Mouse (Mus musculus): ENCODE measurements around the gene Sbk2. TPM values are rescaled to one million over a fixed set of nuclear protein-coding genes. Genes with fewer than 3 reads are reported as not detected.

The Sbk2 gene
- total RNA-seq, 2 experiments from 2014 or later = 4.2 to 11.6 TPM

GRCm38 (mm10) chr7:4923586-4924364, 40.4 kb downstream of the Sbk2 start:
- peak; percentile 56 to 67 for DNase-seq
- intact Hi-C loops (cut with DNase I) = loop anchor here (5.0 kb wide), 1 partner anchor 111 kb away; the partner anchor contains the start of gene Ube2s

GRCm38 (mm10) chr7:4922931-4923565, 41.2 kb downstream of the Sbk2 start:
- DNase-seq = no peak
- intact Hi-C loops (cut with DNase I) = loop anchor here (5.0 kb wide), 1 partner anchor 111 kb away; the partner anchor contains the start of gene Ube2s

GRCm38 (mm10) chr7:4922508-4922907, 41.7 kb downstream of the Sbk2 start:
- intact Hi-C loops (cut with DNase I) = loop anchor here (5.0 kb wide), 1 partner anchor 110 kb away; the partner anchor contains the start of gene Ube2s
- peak; percentile 51 to 75 for DNase-seq

- DNase-seq = no peak
- intact Hi-C loops (cut with DNase I) = loop anchor here (5.0 kb wide), 1 partner anchor 110 kb away; the partner anchor contains the start of gene Ube2s
Measured at GRCm38 (mm10) chr7:4921824-4922482, 42.3 kb downstream of the Sbk2 start, which contains the start of gene Nat14. Nat14 (plus strand) TSS chr7:4922028.

GRCm38 (mm10) chr7:4920976-4921823, 43.0 kb downstream of the Sbk2 start:
- peak in 1 of 2 experiments; percentile 42 for DNase-seq
- intact Hi-C loops (cut with DNase I) = loop anchor here (5.0 kb wide), 1 partner anchor 109 kb away; the partner anchor contains the start of gene Ube2s

GRCm38 (mm10) chr7:4920496-4920895, 43.7 kb downstream of the Sbk2 start:
- intact Hi-C loops (cut with DNase I) = loop anchor here (5.0 kb wide), 1 partner anchor 108 kb away; the partner anchor contains the start of gene Ube2s
- no peak for DNase-seq

GRCm38 (mm10) chr7:4919971-4920370, 44.2 kb downstream of the Sbk2 start:
- no peak for DNase-seq
- intact Hi-C loops (cut with DNase I) = loop anchor here (5.0 kb wide), 1 partner anchor 108 kb away; the partner anchor contains the start of gene Ube2s

- intact Hi-C loops (cut with DNase I) = no loop called here
- DNase-seq = no peak
Measured at GRCm38 (mm10) chr7:4919096-4919495, 45.1 kb downstream of the Sbk2 start.

- no peak for DNase-seq
- intact Hi-C loops (cut with DNase I) = no loop called here
Measured at GRCm38 (mm10) chr7:4918681-4919080, 45.5 kb downstream of the Sbk2 start.

DNA sequence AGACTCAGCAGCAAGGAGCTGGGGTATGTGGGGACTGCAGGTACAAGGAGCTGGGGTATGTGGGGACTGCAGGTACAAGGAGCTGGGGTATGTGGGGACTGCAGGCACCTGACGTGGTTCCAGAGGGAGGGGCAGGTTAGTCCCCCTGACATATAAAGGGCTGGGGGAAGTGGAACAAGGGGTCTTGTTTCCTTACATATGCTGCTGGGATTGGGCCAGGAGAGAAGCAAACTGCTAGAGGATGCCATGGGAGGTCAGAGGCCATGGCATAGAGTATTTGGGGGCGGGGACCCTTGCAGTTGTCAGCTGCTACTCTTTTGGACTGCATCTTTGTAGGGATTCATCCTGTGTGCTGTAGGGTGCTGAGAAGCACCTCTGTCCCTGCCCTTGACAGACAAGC, 46.7 kb downstream of the Sbk2 start:
- no peak for DNase-seq
- intact Hi-C loops (cut with DNase I) = no loop called here

DNA sequence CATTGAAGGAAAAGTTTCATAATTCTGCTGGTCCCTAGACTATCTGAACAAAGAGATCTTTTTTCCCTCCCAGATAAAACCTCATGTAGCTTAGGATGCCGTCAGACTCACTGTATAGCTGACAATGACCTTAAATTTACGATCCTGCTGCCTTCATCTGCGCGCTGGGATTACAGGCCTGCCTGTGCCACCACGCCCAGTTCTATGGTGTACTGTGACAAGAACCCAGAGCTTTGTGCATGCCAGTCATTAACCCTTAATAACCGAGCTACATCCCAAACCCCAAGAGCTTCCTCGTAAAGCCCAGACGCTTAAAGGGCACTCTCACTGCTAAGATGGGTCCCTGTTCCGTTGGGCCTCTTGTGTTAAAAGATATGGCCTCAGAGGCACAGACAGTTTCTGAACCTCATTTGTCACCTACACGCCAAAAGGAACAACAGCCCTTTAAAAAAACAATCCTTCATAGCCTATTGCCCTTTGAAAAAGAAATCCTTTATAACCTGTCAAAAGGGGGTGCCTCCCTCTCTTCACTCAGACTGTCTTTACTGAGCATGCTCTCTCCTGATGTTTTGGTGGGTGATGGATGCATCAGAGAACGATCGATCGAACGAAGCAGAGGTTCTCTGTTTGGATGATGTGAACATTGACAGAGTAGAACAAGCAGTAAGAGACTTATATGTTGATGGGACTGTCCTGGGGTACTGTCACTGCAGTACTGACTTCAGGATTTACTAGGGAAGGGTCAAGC, 48.4 kb downstream of the Sbk2 start:
- intact Hi-C loops (cut with DNase I) = no loop called here
- peak in 1 of 2 experiments; percentile 27 for DNase-seq

DNA sequence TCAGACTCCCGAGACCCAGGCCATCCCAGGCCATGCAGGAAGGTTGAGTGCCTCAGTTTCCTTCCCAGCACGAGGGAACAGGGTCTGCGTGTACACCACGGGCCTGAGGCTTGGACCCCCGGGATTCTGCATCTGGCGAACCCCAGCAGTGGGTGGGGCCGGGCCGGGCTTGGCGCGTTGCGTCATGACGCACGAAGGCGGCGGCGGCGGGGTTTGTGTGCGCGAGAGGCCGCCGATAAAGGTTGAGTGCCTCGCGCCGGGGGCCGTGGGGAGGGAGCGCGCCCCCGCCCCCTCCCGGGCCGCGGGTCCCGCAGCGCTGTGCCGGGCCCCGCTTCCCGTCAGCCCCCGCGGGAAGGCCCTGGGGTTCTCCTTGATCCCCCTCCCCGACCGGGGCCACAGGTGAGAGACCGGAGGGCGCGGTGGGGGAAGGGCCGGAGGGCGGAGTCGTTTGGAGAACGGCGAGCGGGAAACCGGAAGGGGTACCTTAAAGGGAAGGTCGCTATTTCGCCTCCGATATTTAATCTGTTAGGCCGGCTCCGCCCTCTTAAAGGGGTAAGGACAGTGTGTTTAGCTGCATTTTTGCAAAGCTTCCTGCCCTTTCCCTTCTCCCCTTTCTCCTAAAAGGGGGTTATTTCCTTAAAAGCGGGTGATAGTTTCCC, 49.1 kb downstream of the Sbk2 start, which contains the start of gene Zfp628:
Gene Zfp628, plus strand, starts transcription at position 211 of the 659 bp plus-strand sequence.
- intact Hi-C loops (cut with DNase I) = no loop called here
- DNase-seq = peak; percentile 94 to 96

- intact Hi-C loops (cut with DNase I) = loop anchor here (5.0 kb wide), 1 partner anchor 45 kb away; no protein-coding TSS in a partner anchor
- no peak for DNase-seq
Measured at GRCm38 (mm10) chr7:4912248-4912647, 52.0 kb downstream of the Sbk2 start.

DNA sequence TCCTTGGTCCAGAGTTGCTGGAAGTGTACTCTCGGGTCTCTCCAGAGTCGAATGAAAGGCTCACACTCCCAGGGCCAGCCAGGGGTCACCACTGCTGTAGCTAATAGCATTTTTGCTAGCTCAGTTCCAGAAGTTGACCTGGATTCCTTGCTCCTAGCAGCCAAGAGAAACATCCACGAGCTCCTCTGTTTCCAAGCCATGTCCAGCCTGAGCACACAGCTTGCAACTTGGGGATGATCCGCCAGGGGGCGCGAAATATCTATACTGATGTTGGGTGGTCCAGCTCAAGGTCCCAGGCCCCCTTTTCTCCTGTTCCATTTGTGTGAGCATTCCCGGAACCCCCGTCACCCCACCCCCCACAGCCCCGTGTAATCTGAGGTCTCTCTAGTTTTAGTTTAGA, 52.6 kb downstream of the Sbk2 start:
- intact Hi-C loops (cut with DNase I) = loop anchor here (2.0 to 5.0 kb wide), 2 partner anchors 27 to 44 kb away; no protein-coding TSS in a partner anchor
- DNase-seq = peak; percentile 74 to 82

- DNase-seq = no peak
- intact Hi-C loops (cut with DNase I) = no loop called here
Measured at GRCm38 (mm10) chr7:4906466-4906950, 57.7 kb downstream of the Sbk2 start, which contains the start of gene Gm36210. Gm36210 (minus strand) TSS chr7:4906516.

DNA sequence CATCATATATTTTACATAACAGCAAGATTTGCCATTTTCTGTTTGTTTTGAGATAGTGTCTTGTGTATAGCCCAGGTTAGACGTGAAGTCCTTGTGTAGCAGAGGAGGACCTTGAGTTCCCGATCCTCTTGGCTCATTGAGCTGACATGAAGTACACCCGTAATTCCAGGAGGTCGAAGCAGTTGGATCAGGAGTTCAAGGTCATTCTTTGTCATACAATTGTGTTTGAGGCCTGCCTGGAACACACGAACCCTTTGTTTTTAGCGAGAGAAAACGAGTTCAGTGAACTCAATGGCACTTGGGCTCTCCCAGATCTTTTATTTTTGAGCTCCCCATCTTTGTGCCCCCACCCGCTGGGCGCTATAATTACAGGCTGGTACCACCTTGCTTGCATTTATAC, 61.8 kb downstream of the Sbk2 start:
- intact Hi-C loops (cut with DNase I) = no loop called here

GRCm38 (mm10) chr7:4901171-4901570, 63.0 kb downstream of the Sbk2 start:
- intact Hi-C loops (cut with DNase I) = no loop called here
- peak in 1 of 2 experiments; percentile 49 for DNase-seq

More for the DNA sequence above, 61.8 kb downstream of the Sbk2 start:
- DNase-seq = no peak

DNA sequence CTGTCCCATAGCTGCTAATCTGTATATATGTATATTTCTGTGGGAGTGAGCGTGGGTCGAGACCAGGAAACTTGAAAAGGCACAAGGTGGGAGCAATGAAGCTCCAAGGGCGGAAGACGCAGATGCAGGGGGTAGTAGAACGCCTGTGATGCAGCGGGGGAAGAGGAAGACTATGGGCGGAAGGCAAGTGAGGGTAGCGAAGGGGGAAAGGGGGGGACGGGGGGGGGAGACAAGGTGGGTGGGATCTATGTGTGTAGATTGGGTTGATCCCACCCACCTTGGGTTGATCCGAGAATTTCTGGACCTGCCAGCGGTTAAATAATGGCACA, 63.7 kb downstream of the Sbk2 start:
- intact Hi-C loops (cut with DNase I) = no loop called here
- DNase-seq = no peak

Data from heart, postnatal 14 days (tissue).